Mouse (Mus musculus): ENCODE results near the gene Adprh.

Gene Adprh

GRCm38 (mm10) chr16:38443721-38444464 lies 8.6 kb downstream of the Adprh start:
- DNase-seq (ENCODE audit: low spot score in 2 of 2) = no peak

DNA sequence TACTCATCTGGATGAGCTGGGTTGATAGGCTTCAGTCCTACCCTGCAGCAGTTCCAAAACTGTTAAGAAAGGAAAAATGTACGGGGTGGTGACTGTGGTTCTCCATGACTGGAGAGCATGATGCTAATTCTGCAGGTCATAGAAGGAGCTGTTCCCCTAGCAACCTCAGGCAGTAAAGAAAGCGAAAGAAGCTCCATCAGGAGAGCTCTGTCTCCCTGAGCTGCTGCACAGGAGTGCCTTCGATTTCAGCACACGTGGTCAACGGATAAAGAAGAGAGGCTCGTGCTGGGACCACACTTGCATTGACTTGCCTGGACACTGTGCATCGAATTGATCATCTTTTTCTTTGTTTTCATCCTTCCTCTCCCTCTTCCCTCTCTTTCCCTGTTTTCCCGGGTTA lies 10.3 kb downstream of the Adprh start:
- no peak for DNase-seq (ENCODE audit: low spot score in 2 of 2)

- no peak for DNase-seq (ENCODE audit: low spot score in 2 of 2)
Observed at GRCm38 (mm10) chr16:38441611-38442010, 10.9 kb downstream of the Adprh start.

- no peak for DNase-seq (ENCODE audit: low spot score in 2 of 2)
Observed at GRCm38 (mm10) chr16:38440403-38440802, 12.1 kb downstream of the Adprh start.

DNA sequence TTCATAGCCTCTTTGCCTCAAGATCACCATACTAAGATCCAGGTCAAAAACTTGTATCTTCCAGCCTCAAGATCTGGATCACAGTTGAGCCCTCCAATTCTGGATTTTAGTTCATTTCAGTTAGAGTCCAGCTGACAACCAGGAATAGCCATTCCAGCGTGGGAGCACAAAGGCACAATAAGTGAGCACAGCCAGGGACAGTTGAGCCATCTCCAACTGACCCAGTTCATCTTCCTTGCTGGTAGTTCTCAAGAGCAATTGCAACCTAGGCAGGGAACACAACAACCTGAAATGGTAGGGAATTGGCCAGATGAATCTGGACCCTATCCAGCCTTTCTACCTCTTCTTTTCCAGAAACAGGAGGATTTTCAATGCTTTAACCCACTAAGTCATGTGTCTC lies 13.3 kb downstream of the Adprh start:
- DNase-seq (ENCODE audit: low spot score in 2 of 2) = no peak

GRCm38 (mm10) chr16:38434295-38434795 lies 18.2 kb downstream of the Adprh start:
- DNase-seq (ENCODE audit: low spot score in 2 of 2) = no peak

DNA sequence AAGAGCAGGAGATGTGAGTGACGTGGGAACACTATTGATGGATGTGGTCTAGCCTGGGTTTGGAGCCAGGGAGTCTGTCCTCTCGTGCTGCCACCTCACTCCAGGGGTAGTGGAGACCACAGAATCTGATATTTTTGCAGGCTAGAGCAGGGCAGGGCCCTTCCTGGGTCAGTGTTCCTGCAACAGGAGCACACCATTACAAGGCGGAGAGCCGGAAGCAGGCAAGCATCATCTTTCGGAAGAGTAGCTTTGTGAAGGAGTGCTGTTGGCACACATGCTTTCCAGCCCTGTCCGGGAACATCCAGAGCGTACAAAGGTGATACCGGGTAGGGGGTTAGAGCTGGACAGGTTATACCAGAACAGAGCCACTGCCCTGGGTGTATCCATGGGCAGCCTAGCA lies 19.0 kb downstream of the Adprh start:
- no peak for DNase-seq (ENCODE audit: low spot score in 2 of 2)

DNA sequence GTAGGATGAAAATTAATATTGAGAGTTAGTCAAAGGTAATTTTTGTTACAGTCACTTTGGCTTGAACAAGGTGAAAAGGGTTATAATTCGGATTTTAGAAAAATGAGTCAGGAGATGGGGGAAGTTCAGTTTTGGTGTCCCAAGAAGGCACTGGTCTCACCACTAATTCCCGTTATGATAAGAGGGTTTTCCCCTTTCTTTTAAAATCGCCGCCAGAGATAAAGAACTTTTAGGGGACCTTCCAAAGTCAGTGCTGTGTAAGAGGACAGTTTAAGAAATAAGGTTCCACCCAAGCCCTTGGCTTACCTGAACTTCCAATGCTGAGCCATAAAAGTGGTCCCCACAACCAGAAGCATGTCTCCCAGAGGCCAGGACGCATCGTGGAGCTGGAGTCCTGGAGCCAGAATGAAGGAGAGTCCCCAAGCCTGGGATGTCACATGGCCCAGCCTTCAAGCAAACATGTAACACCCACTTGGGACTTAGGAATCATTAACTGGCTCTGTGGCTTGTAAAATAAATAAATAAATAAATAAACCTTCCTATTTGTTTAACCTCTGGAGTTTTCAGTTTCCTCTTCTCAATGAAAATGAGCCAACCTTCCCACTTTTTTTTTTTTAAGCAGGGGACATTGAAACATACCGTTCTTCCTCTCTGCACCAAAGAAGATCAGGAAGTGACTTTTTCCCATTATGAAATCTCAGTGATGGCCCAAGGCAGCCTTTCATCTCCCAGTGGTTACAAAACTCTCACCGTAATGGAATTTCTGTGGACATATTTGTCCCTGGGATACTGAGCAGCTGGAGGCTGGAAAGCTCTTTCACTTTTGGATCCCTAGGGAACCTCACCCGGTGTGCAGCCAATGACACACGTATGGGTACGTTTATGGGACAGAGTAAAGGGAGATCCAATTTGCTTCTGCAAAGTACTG lies 19.7 kb downstream of the Adprh start, which contains the start of gene Pla1a:
Gene Pla1a, minus strand, starts transcription at position 648 of the 928 bp plus-strand sequence.
- DNase-seq (ENCODE audit: low spot score in 2 of 2) = no peak

GRCm38 (mm10) chr16:38431446-38432185 lies 20.9 kb downstream of the Adprh start:
- no peak for DNase-seq (ENCODE audit: low spot score in 2 of 2)

GRCm38 (mm10) chr16:38425799-38426198 lies 26.7 kb downstream of the Adprh start:
- no peak for DNase-seq (ENCODE audit: low spot score in 2 of 2)

DNA sequence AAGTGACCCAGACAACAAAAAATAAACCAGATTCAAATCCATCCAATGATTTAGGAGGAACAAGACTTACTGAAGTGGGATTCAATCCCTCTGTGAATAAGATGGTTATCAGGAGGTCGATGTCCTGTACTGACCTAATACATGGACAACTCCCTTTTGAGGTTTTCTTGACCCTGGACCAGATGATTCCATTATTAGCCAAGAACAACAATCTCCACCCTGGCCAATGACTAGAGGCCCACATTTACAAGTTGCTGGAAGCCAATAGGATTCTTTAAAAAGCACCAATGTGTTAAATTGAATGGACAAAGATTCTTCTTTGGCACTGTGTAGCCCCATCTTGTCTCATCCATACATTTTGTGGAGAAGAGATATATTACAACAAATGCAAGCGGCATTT lies 27.1 kb downstream of the Adprh start:
- no peak for DNase-seq (ENCODE audit: low spot score in 2 of 2)

GRCm38 (mm10) chr16:38414953-38415352 lies 37.5 kb downstream of the Adprh start:
- DNase-seq (ENCODE audit: low spot score in 2 of 2) = no peak

GRCm38 (mm10) chr16:38408416-38408815 lies 44.1 kb downstream of the Adprh start:
- no peak for DNase-seq (ENCODE audit: low spot score in 2 of 2)

- no peak for DNase-seq (ENCODE audit: low spot score in 2 of 2)
Observed at GRCm38 (mm10) chr16:38407584-38407983, 44.9 kb downstream of the Adprh start.

GRCm38 (mm10) chr16:38406708-38407107 lies 45.8 kb downstream of the Adprh start:
- no peak for DNase-seq (ENCODE audit: low spot score in 2 of 2)

- no peak for DNase-seq (ENCODE audit: low spot score in 2 of 2)
Observed at GRCm38 (mm10) chr16:38406293-38406692, 46.2 kb downstream of the Adprh start.

- no peak for DNase-seq (ENCODE audit: low spot score in 2 of 2)
Observed at GRCm38 (mm10) chr16:38403639-38404038, 48.9 kb downstream of the Adprh start.

DNA sequence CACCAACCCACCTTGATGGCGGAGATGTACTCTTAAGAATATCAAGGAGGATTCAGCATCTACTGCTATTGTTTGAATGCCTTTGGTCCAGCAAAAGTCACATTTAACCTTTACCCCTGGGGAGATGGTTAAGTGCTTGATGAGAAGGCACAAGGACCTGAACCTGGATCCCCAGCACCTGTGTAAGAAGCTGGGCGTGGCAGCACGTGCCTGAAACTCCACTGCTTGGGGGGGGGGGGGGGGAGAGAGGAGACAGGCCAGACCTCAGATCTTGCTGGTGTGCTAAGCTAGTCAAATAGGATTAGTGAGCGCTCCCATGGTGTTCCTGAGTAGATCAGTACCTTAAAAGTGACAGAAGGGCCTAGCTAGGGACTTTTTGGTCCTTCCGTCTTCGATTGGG lies 51.0 kb downstream of the Adprh start:
- no peak for DNase-seq (ENCODE audit: low spot score in 2 of 2)

DNA sequence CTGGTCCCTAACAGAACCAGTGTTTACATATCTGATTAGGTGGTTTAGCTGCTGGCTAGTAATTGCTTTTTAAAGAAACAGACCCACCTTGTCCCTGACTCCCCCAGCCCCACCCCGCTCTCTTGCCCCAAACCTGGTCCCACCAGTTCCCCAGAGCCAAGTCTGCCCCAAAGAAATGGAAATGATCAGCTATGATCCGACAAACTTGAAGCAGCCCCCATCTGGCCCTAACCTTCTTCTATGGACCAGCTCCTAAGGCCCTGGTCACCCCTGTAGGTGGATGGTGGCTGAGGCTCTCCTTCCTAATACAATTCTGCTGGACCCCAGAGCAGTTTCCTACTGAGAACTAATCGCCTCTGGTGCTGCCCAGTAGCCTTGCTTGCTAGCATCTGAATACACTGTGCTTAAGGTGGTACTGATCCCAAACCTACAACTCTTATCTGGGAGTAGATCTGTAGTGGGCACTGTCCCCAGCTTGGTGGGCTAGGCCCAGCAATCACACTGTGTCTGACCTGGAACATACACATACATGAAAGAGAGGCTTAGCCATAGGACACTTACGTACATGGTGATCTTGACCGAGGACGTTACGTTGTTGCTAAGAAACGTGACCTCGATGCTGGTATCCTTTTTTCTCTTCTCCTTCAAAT lies 52.1 kb downstream of the Adprh start:
- DNase-seq (ENCODE audit: low spot score in 2 of 2) = no peak

GRCm38 (mm10) chr16:38399531-38400231 lies 52.8 kb downstream of the Adprh start:
- DNase-seq (ENCODE audit: low spot score in 2 of 2) = peak; percentile 71 to 77

DNA sequence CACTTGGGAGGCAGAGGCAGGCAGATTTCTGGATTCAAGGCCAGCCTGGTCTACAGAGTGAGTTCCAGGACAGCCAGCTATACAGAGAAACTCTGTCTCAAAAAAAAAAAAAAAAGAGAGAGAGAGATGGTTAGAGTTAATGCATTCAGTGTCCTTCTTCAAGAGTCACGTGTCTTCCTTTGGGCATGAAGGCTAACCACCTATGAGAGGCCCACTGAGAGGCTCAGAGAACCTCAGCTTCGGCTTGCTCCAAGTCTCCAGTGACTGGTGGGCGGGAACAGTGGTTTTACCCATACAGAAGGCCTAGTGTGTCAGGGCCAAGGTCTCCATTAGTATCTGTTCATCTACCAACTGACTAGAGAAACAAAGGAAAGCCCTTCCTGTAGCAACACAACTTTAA lies 53.4 kb downstream of the Adprh start:
- DNase-seq (ENCODE audit: low spot score in 2 of 2) = no peak

Measured in right cerebral cortex, postnatal 10 days (tissue).